Mouse (Mus musculus) heart, postnatal 0 days (tissue): ENCODE measurements around the gene Dennd6a. TPM values are rescaled to one million over a fixed set of nuclear protein-coding genes. Genes with fewer than 3 reads are reported as not detected.

Experiments
- ATAC-seq: fragments of 200-750 bp; cut with Nextera tagmentation; 2 replicates; pipeline ENCODE4 v1.8.0; 2017; ENCODE audit warnings: low read depth, moderate number of reproducible peaks, moderate library complexity; ENCODE audit not compliant: insufficient read depth
- DNase-seq: peaks from one replicate; pipeline ENCODE4 v3.0.0-alpha.2; 2016; ENCODE audit warnings: low spot score
- H3K27ac ChIP-seq: fragments of 300-500 bp; sonication (generic); 2 replicates; pipeline ENCODE4 v1.5.1; 2014; ENCODE audit warnings: low read depth, mild to moderate bottlenecking
- H3K27me3 ChIP-seq: fragments of 300-500 bp; sonication (generic); 2 replicates; pipeline ENCODE4 v1.6.1; 2014; ENCODE audit warnings: low read length, mixed read lengths; ENCODE audit not compliant: control insufficient read depth, insufficient read depth
- H3K36me3 ChIP-seq: fragments of 300-500 bp; sonication (generic); replicated peaks from 2 replicates; pipeline ENCODE4 v1.6.1; 2014; ENCODE audit warnings: low read length, mixed read lengths; ENCODE audit not compliant: control insufficient read depth, insufficient read depth
- H3K4me1 ChIP-seq: fragments of 300-500 bp; sonication (generic); 2 replicates; pipeline ENCODE4 v1.6.1; 2014; ENCODE audit warnings: antibody characterized with exemption; ENCODE audit not compliant: control insufficient read depth, insufficient read depth
- H3K4me2 ChIP-seq: fragments of 300-500 bp; sonication (generic); 2 replicates; pipeline ENCODE4 v1.6.1; 2014; ENCODE audit warnings: low read depth, mild to moderate bottlenecking, low read length, moderate library complexity
- H3K4me3 ChIP-seq: fragments of 300-500 bp; sonication (generic); 2 replicates; pipeline ENCODE4 v1.5.1; 2014; ENCODE audit warnings: low read depth, low read length
- H3K9ac ChIP-seq: fragments of 300-500 bp; sonication (generic); replicated peaks from 2 replicates; pipeline ENCODE4 v1.6.1; 2014; ENCODE audit warnings: low read depth, low read length, mixed read lengths
- H3K9me3 ChIP-seq: fragments of 300-500 bp; sonication (generic); replicated peaks from 2 replicates; pipeline ENCODE4 v1.6.1; 2016; ENCODE audit warnings: low read length; ENCODE audit not compliant: control insufficient read depth
- CTCF ChIP-seq: IDR thresholded peaks from 2 replicates; pipeline ENCODE4 v1.5.1; 2016; ENCODE audit warnings: antibody characterized with exemption, control low read depth, low read depth
- EP300 ChIP-seq: IDR thresholded peaks from 2 replicates; pipeline ENCODE4 v1.6.1; 2016; ENCODE audit warnings: antibody characterized with exemption, low read depth
- WGBS: fragments of 180-500 bp; shearing (Covaris S2); extraction: QIAGEN DNeasy Blood & Tissue Kit; methylation state at CpG from one replicate; pipeline ENCODE4 v1.1.7; 2014; 5-methylcytosine and 5-hydroxymethylcytosine counted together
- polyA plus RNA-seq: library from polyadenylated mRNA; unstranded; fragments of >200 nt; fragmentation: Nextera tagmentation; extraction: Ambion mirVana; gene quantifications from 2 replicates; pipeline ENCODE4 v1.2.1, GENCODE M21; 2015
- total RNA-seq: library from RNA; depleted of rRNA; stranded (reverse); fragments of >200 nt; gene quantifications from 2 replicates; pipeline ENCODE4 v1.2.3, GENCODE M21; 2014; ENCODE audit warnings: low replicate concordance

Gene Dennd6a
- total and polyA plus RNA-seq, 2 experiments from 2014 or later, result 16.0 to 32.4 TPM

DNA sequence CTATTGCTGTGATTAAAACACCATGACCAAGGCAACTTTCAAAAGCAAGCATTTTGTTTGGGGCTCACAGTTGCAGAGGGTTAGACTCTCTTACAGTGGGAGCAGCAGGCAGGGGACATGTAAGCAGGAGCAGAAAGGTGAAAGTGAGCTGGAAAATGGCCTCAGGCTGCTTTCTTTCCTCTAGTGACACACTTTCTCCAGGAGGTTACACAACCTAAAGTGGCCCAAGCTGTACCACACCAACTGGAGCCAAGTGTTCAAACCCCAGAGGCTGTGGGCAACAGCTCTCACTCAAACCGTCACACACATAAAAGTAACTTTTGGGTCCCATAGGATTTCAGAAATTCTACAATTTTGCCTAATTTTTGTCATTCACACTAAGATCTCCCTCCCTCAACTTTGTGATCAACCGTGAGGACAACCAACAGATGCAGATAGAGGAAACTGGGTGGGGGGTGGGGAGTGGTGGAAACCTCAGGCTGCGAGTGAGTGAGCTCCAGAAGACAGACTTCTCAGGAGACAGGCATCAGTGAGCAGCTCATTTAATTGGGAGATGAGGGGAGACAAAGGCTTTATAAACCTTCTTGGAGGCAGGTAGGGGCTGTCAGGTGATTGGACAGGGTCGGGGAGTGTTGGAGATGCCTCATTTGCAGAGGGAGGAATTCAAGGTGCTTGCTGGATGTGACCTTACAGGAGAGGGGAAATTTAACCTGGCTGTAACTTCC is 1.5 kb upstream of the Dennd6a start:
- Histone ChIP-seq H3K9me3 (no peaks in the 10 kb centered on the region), H3K9ac (no peak overlapping the region), H3K4me2 (no peak overlapping the region), H3K4me1 (no peaks in the 10 kb centered on the region), H3K27ac (no peak overlapping the region), H3K36me3 (no peaks in the 10 kb centered on the region), H3K4me3 (no peak overlapping the region), H3K27me3 (no peaks in the 10 kb centered on the region)
- 49% methylated on average over 4 of the region's 4 CpGs for WGBS
- ATAC-seq, result no peak
- no peak for DNase-seq
- TF ChIP-seq EP300 (no peak), CTCF (no peak)

DNA sequence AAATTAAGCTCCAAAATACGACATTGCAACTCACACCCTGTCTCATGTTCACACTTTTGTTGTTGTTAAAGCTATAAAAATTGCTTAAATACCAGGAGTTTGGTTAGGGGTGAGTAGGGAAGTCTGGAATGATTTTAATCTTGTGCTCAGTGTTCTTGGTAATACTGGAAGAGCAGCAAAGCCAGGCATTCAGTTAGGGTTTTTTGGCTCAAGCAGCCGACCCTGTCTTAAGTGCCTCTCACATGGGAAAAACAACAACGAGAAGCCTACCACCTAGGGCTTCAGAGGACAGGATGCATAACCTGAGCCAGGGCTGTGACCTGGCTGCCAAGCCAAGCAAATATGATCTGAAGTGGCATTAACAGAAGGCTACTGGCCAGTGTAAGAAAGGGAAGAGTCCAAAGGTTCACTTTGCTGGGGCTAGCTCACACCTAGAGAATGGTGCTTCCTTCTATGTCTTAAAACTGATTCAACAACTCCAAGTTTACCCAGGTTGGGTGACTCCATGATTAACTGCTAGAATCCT is 2.7 kb downstream of the Dennd6a start:
- 51% methylated on average over 3 of the region's 3 CpGs for WGBS

DNA sequence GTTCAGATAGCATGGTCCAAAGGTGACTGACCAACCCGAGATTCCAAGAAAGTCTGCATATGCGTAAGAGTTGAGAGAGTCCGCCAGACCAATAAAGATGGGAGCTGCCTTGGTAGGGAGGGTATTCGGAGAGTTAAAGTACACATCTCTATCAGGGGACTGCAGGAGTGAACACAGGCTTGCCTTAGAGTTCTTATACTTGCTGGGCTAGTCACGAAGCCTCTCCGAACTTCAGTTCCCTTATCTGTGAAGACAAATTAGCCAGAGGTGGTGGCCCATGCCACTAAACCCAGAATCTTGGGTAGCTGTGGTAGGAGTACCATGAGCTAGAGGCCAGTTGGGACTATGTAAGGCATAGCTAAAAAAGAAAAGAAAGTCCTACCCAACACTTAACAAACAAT is 5.1 kb downstream of the Dennd6a start:
- no peaks in the 10 kb centered on the region for H3K4me1 ChIP-seq
- H3K9me3 ChIP-seq, result no peaks in the 10 kb centered on the region
- DNase-seq (no peak), ATAC-seq (no peak)
- WGBS, result 47% methylated on average over 6 of the region's 6 CpGs
- TF ChIP-seq EP300 (no peak), CTCF (no peak)
- peak overlapping the region; percentile 99 for H3K4me3 ChIP-seq
- H3K36me3 ChIP-seq, result no peaks in the 10 kb centered on the region; the same call in 1 of the 2 replicates
- H3K9ac ChIP-seq, result no peak overlapping the region
- peak overlapping the region; percentile 80 for H3K4me2 ChIP-seq
- H3K27me3 ChIP-seq, result no peaks in the 10 kb centered on the region
- H3K27ac ChIP-seq, result peak overlapping the region; percentile 98; the same call in 1 of the 2 replicates

More for the DNA sequence above, 2.7 kb downstream of the Dennd6a start:
- Histone ChIP-seq H3K4me3 (no peak overlapping the region), H3K4me1 (no peaks in the 10 kb centered on the region), H3K36me3 (no peaks in the 10 kb centered on the region), H3K9me3 (no peaks in the 10 kb centered on the region), H3K27ac (no peak overlapping the region), H3K27me3 (no peaks in the 10 kb centered on the region), H3K4me2 (no peak overlapping the region), H3K9ac (no peak overlapping the region)
- ATAC-seq (no peak), DNase-seq (no peak)
- TF ChIP-seq EP300 (no peak), CTCF (no peak)

DNA sequence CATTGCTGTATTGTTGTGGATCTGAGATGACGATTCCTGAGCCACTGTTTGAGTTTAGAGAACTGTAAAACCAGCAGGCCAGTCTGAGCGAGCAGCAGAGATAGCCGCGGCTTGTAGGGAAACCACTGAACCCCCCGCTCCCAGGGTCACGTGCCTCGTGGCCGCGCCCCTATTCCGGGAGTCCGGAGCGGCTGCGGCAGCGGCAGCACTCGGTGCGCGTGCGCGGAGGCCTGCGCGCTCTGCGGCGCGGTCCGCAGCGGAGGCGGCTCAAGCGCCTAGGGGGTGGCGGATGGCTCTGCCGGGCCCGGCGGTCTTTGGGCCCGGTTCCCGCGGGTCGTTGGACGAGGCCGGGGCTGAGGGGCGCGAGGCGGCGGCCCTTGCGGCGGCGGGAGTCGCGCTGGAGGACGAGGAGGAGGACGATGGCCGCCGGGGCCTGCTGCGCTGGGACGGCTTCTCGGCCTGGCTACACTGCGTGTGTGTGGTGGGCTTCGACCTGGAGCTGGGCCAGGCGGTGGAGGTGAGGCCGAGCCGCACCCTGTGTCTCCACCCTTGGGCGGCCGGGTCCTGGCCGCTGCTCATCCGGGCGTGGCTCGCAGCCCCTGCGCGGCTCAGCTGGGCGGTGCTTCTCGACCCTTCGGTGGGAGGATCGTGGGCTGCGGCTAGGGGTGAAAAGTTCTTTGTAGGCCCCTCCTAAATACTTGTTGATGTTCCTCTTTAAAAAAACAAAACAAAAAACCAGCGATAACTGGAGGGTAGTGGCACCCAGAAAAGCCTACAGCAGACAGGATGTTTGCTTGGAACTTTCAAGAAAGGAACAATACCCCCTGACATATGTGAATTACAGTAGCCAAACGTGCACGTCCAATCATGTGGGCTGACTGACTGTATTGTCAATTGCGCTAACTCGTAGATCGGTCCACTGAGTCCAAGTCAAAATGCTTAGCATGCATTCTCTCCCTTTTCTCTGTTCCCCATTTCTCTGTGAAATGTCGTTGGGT is 6.0 kb downstream of the Dennd6a start:
- peak overlapping the region; percentile 99 for H3K9ac ChIP-seq
- DNase-seq (peak; percentile 93), ATAC-seq (peak; percentile 97)
- under 1% methylated on average over 71 of the region's 79 CpGs for WGBS
- H3K4me2 ChIP-seq, result peak overlapping the region; percentile 80
- H3K27ac ChIP-seq, result peak overlapping the region; percentile 98
- no peaks in the 10 kb centered on the region; the same call in 1 of the 2 replicates for H3K36me3 ChIP-seq
- H3K4me1 ChIP-seq, result no peaks in the 10 kb centered on the region
- no peaks in the 10 kb centered on the region for H3K9me3 ChIP-seq
- H3K27me3 ChIP-seq, result no peaks in the 10 kb centered on the region
- peak overlapping the region; percentile 99 for H3K4me3 ChIP-seq
- TF ChIP-seq CTCF, result no peak
- no peak; the same call in 1 of the 2 replicates for TF ChIP-seq EP300

DNA sequence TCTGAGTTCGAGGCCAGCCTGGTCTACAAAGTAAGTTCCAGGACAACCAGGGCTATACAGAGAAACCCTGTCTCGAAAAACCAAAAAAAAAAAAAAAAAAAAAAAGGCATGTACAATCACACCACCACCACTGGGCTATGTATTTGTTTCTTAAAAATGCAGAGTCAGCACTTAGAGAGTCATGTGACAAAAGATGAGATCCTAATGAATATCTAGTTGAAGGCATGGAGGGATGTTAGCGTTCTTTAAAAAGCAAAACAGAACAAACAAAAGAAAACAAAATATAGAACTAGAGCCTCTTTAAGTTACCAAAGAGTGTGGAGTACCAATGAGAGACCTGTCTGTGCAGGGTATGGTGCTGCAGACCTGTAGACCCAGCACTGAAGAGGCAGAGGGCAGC is 10.0 kb downstream of the Dennd6a start:
- Histone ChIP-seq H3K36me3 (no peaks in the 10 kb centered on the region; the same call in 1 of the 2 replicates), H3K4me2 (no peak overlapping the region), H3K27me3 (no peaks in the 10 kb centered on the region), H3K4me1 (peaks cover 11% of the 10 kb centered on the region), H3K4me3 (no peak overlapping the region), H3K9me3 (no peaks in the 10 kb centered on the region), H3K27ac (no peak overlapping the region), H3K9ac (no peak overlapping the region)
- ATAC-seq, result no peak
- DNase-seq, result no peak
- TF ChIP-seq EP300, result no peak
- TF ChIP-seq CTCF, result no peak
- WGBS, result 87% methylated on average over 3 of the region's 3 CpGs
